Mouse (Mus musculus): ENCODE measurements around the gene Xpo4.

- TF ChIP-seq TAL1 (IDR thresholded peaks at IDR 0.05; ENCODE audit: low read length): no peak
- no peak for TF ChIP-seq GATA1 (IDR thresholded peaks at IDR 0.05; ENCODE audit: low read length)
Observed at GRCm38 (mm10) chr14:57708580-57708979, 43.4 kb upstream of the Xpo4 start.

Measured in erythroblast, embryonic 14.5 days (primary cell).